In genomic region chr7:68282304-68283132, GRCm38 (mm10) we compare ENCODE assay signal across 20 mouse cellular contexts. TPM values are rescaled to one million over a fixed set of nuclear protein-coding genes. Genes with fewer than 3 reads are reported as not detected.
DNase-seq lines count a peak whose midpoint lies in the region; ATAC-seq and TF ChIP-seq lines count a peak whose summit lies in the region.
"Had no signal": no experiment of that assay in that cellular context is flagged by ENCODE, and none has a peak within 500 bp of the region (broad histone marks: within the 10 kb centered on the region; RNA-seq: fewer than 3 reads in every experiment).

No protein-coding gene starts in this region.

- TF ChIP-seq POLR2A in CH12.LX (IDR thresholded peaks at IDR 0.05; ENCODE audit: low read depth, low read length): peak; percentile 62

- no peak overlapping the region for H3K9ac ChIP-seq in heart, embryonic 16.5 days (ENCODE audit: low read length)
- peak overlapping the region; percentile 88 for H3K9ac ChIP-seq in CH12.LX (ENCODE audit: insufficient read depth, low read depth)
- H3K9ac ChIP-seq in liver, embryonic 11.5 days (ENCODE audit: low read depth, low read length): no peak overlapping the region
- H3K9ac ChIP-seq: heart, embryonic 13.5 days; lung, embryonic 14.5 days; neural tube, embryonic 15.5 days had no signal

- dilution Hi-C loops in CH12.LX (cut with MboI; ENCODE audit: extremely low pct_ligation_motif_present, extremely low pct_unique_long_range_greater_than_20kb, low sequenced_read_pairs): no loop called here

- TF ChIP-seq RAD21 in CH12.LX (IDR thresholded peaks at IDR 0.05; ENCODE audit: low read depth, low read length): no peak

- in situ Hi-C loops in CH12.LX (cut with MboI; ENCODE audit: low pct_ligation_motif_present, low pct_unique_long_range_greater_than_20kb, low sequenced_read_pairs): no loop called here

- peak; percentile 45 for TF ChIP-seq EP300 in CH12.LX (IDR thresholded peaks at IDR 0.05; ENCODE audit: low read length)

- no peak for TF ChIP-seq CTCF in CH12.LX (conservative IDR thresholded peaks at IDR 0.05 in 1 of 2, IDR thresholded peaks at IDR 0.05 in 1 of 2; ENCODE audit: low read depth in 2 of 2, low read length in 2 of 2)

- WGBS in heart, embryonic 16.5 days: 78% methylated on average over 22 of the region's 22 CpGs
- 70% methylated on average over 22 of the region's 22 CpGs for WGBS in liver, embryonic 11.5 days

- H3K36me3 ChIP-seq in heart, embryonic 16.5 days (ENCODE audit: control insufficient read depth, insufficient read depth): no peaks in the 10 kb centered on the region
- peaks cover 6 to 25% of the 10 kb centered on the region in 2 experiments for H3K36me3 ChIP-seq in CH12.LX (replicated peaks in 1 of 2; ENCODE audit: control insufficient read depth in 1 of 2, insufficient read depth in 1 of 2, low read length in 1 of 2)
- H3K36me3 ChIP-seq in liver, embryonic 11.5 days (ENCODE audit: control insufficient read depth, insufficient read depth, low read length): no peaks in the 10 kb centered on the region
- H3K36me3 ChIP-seq: forebrain, embryonic 10.5 days; heart, embryonic 13.5 days; neural tube, embryonic 15.5 days had no signal

- no peak for DNase-seq in heart, adult 8-10 months (ENCODE audit: low spot score)
- peak; percentile 88 for DNase-seq in CH12.LX (ENCODE audit: extremely low read depth)
- DNase-seq in liver, embryonic 11.5 days (ENCODE audit: low spot score): no peak
- DNase-seq in gastrocnemius, postnatal 36 days: no peak
- DNase-seq in adipocyte (ENCODE audit: low spot score): no peak
- no peak for DNase-seq in embryo, embryonic 11 days
- DNase-seq: adrenal gland, postnatal 25 days; cerebellum, adult 2 months; gastrocnemius, adult 2 months; kidney, postnatal 25 days; lung, embryonic 14.5 days; midbrain, embryonic 14.5 days; right cerebral cortex, postnatal 14 days had no signal

- H3K4me2 ChIP-seq in heart, embryonic 16.5 days (ENCODE audit: low read depth, low read length): peak overlapping the region; percentile 9; the same call in 1 of the 2 replicates
- peak overlapping the region; percentile 92 for H3K4me2 ChIP-seq in CH12.LX (ENCODE audit: insufficient read depth, low read depth, poor library complexity, severe bottlenecking)
- no peak overlapping the region for H3K4me2 ChIP-seq in liver, embryonic 11.5 days
- H3K4me2 ChIP-seq: heart, embryonic 13.5 days; lung, embryonic 14.5 days; neural tube, embryonic 15.5 days had no signal

- H3K79me2 ChIP-seq in CH12.LX (replicated peaks; ENCODE audit: control insufficient read depth, extremely low read depth, insufficient read depth, poor library complexity, severe bottlenecking): peaks cover 64% of the 10 kb centered on the region

- no peaks in the 10 kb centered on the region for H3K27me3 ChIP-seq in heart, embryonic 16.5 days (ENCODE audit: control insufficient read depth, insufficient read depth, low read length)
- H3K27me3 ChIP-seq in CH12.LX (replicated peaks): no peaks in the 10 kb centered on the region
- no peaks in the 10 kb centered on the region for H3K27me3 ChIP-seq in liver, embryonic 11.5 days (replicated peaks; ENCODE audit: control insufficient read depth, insufficient read depth, low read length)

- no peak overlapping the region for H3K27ac ChIP-seq in heart, embryonic 16.5 days (ENCODE audit: low read length)
- peak overlapping the region; percentile 99 for H3K27ac ChIP-seq in CH12.LX (ENCODE audit: insufficient read depth, low read depth)
- H3K27ac ChIP-seq in liver, embryonic 11.5 days (ENCODE audit: low read depth, low read length): peak overlapping the region; percentile 19; the same call in 1 of the 2 replicates
- H3K27ac ChIP-seq: forebrain, embryonic 10.5 days; heart, embryonic 13.5 days; neural tube, embryonic 15.5 days had no signal

- H3K4me3 ChIP-seq in heart, embryonic 16.5 days (ENCODE audit: low read length): no peak overlapping the region
- H3K4me3 ChIP-seq in CH12.LX (replicated peaks in 1 of 3; ENCODE audit: low read depth in 2 of 3, low read length in 2 of 3, poor library complexity in 1 of 3): peak overlapping the region; percentile 46 to 59 (median 59)
- H3K4me3 ChIP-seq in liver, embryonic 11.5 days (ENCODE audit: low read depth, low read length): no peak overlapping the region
- H3K4me3 ChIP-seq: forebrain, embryonic 10.5 days; gastrocnemius, adult 2 months; heart, embryonic 13.5 days; neural tube, embryonic 15.5 days had no signal

- peaks cover 4% of the 10 kb centered on the region for H3K4me1 ChIP-seq in heart, embryonic 16.5 days (ENCODE audit: control insufficient read depth, insufficient read depth, low read length)
- peaks cover 19 to 68% of the 10 kb centered on the region in 2 experiments for H3K4me1 ChIP-seq in CH12.LX (ENCODE audit: control insufficient read depth in 1 of 2, insufficient read depth in 2 of 2)
- no peaks in the 10 kb centered on the region for H3K4me1 ChIP-seq in liver, embryonic 11.5 days (replicated peaks; ENCODE audit: control insufficient read depth, insufficient read depth, low read length)
- H3K4me1 ChIP-seq: neural tube, embryonic 15.5 days had no signal

- H3K9me3 ChIP-seq in heart, embryonic 16.5 days (replicated peaks; ENCODE audit: control insufficient read depth, low read length): no peaks in the 10 kb centered on the region
- peaks cover 1% of the 10 kb centered on the region for H3K9me3 ChIP-seq in CH12.LX (replicated peaks; ENCODE audit: low read length)
- no peaks in the 10 kb centered on the region for H3K9me3 ChIP-seq in liver, embryonic 11.5 days (ENCODE audit: control insufficient read depth, low read length)
- H3K9me3 ChIP-seq: forebrain, embryonic 10.5 days; heart, embryonic 13.5 days; neural tube, embryonic 15.5 days had no signal

- ATAC-seq in heart, embryonic 16.5 days (replicated peaks; ENCODE audit: extremely low read depth, insufficient read depth, low FRiP score): no peak
- no peak for ATAC-seq in liver, embryonic 11.5 days (replicated peaks; ENCODE audit: low FRiP score)
- ATAC-seq in neutrophil, adult 5-6 weeks (ENCODE audit: extremely low read depth, insufficient number of reproducible peaks, low FRiP score, poor library complexity, severe bottlenecking): peak; percentile 73

- intact Hi-C loops in gastrocnemius, postnatal 36 days (cut with DNase I): no loop called here

TF ChIP-seq in CH12.LX, 34 proteins besides CTCF, POLR2A, EP300 and RAD21 (continues in another document):
- TF ChIP-seq JUND (conservative IDR thresholded peaks at IDR 0.05; ENCODE audit: low read depth, low read length) (no peak; the same call in 1 of the 2 replicates), POLR2AphosphoS2 (IDR thresholded peaks at IDR 0.05; ENCODE audit: low read depth, low read length) (peak; percentile 50; the same call in 1 of the 2 replicates), RCOR1 (conservative IDR thresholded peaks at IDR 0.05; ENCODE audit: low read depth, low read length) (no peak), MXI1 (IDR thresholded peaks at IDR 0.05; ENCODE audit: low read depth, low read length) (no peak; the same call in 1 of the 2 replicates), ZMIZ1 (IDR thresholded peaks at IDR 0.05; ENCODE audit: low read depth, low read length) (no peak; the same call in 1 of the 2 replicates), ZKSCAN1 (IDR thresholded peaks at IDR 0.05; ENCODE audit: borderline replicate concordance, low read depth, low read length) (no peak), ZC3H11A (IDR thresholded peaks at IDR 0.05; ENCODE audit: low read depth, low read length) (no peak), CHD2 (IDR thresholded peaks at IDR 0.05; ENCODE audit: low read length) (no peak), PAX5 (IDR thresholded peaks at IDR 0.05; ENCODE audit: low read length) (no peak), SIN3A (IDR thresholded peaks at IDR 0.05; ENCODE audit: low read length) (peak; percentile 74; the same call in 1 of the 2 replicates), TBP (conservative IDR thresholded peaks at IDR 0.05; ENCODE audit: low read depth, low read length) (peak; percentile 89), NELFE (IDR thresholded peaks at IDR 0.05; ENCODE audit: low read depth, low read length) (no peak), BHLHE40 (IDR thresholded peaks at IDR 0.05; ENCODE audit: low read depth, low read length) (peak; percentile 87), UBTF (IDR thresholded peaks at IDR 0.05; ENCODE audit: low read depth, low read length) (no peak), MYC (IDR thresholded peaks at IDR 0.05; ENCODE audit: low read depth, low read length) (peak; percentile 57), KAT2A (IDR thresholded peaks at IDR 0.05; ENCODE audit: insufficient replicate concordance, low read length) (no peak), ELF1 (IDR thresholded peaks at IDR 0.05; ENCODE audit: low read depth, low read length) (0 out of 2 replicates have a peak, but pooled peaks have one; percentile 6), ETS1 (conservative IDR thresholded peaks at IDR 0.05; ENCODE audit: low read depth, low read length) (peak; percentile 88), MEF2A (IDR thresholded peaks at IDR 0.05; ENCODE audit: borderline replicate concordance, low read depth, low read length) (0 out of 2 replicates have a peak, but pooled peaks have one; percentile 58), USF2 (conservative IDR thresholded peaks at IDR 0.05; ENCODE audit: low read depth, low read length) (no peak), MAFK (IDR thresholded peaks at IDR 0.05; ENCODE audit: insufficient replicate concordance, low read length) (no peak), SMC3 (IDR thresholded peaks at IDR 0.05; ENCODE audit: low read depth, low read length) (no peak)

RNA-seq across cellular contexts. Expression of gene Fam169b, which starts 8.9 kb away (rescaled TPM):
- 7.2 and 15.1 TPM in 2 replicates for polyA plus RNA-seq in heart, embryonic 16.5 days (2015; fragmentation: Nextera tagmentation; extraction: Ambion mirVana)
- total RNA-seq in heart, adult 8-10 months (2022): under 1 TPM in 3 of 4 experiments, not detected in 1; 0.09 to 0.22 (median 0.14) TPM
- 13.6 and 17.0 TPM in 2 replicates for total RNA-seq in CH12.LX (2012; rRNA removed)
- total RNA-seq in CH12.LX (2014; rRNA removed): 15.2 and 15.9 TPM in 2 replicates
- 16.2 and 17.3 TPM in 2 replicates for polyA plus RNA-seq in CH12.LX (2012; ENCODE audit: insufficient read length, low read depth)
- polyA plus RNA-seq in liver, embryonic 11.5 days (2014; fragmentation: Nextera tagmentation; extraction: Ambion mirVana): 0.26 and 0.29 TPM in 2 replicates
- 50.5 and 52.1 TPM in 2 replicates for total RNA-seq in neutrophil, adult 5-6 weeks (2017)
- under 1 TPM; 0.10 to 0.48 TPM for total RNA-seq in gastrocnemius, postnatal 36 days (2021)
- total RNA-seq: adrenal gland, postnatal 25 days had no signal

RNA-seq across cellular contexts. Expression of gene Pgpep1l, which starts 18.5 kb away (rescaled TPM):
- 0.71 TPM in 1 of 2 replicates, not detected in the other for polyA plus RNA-seq in heart, embryonic 16.5 days (2015; fragmentation: Nextera tagmentation; extraction: Ambion mirVana)
- total RNA-seq in heart, adult 8-10 months (2022): under 1 TPM in 1 of 4 experiments, not detected in 3; 0.41 TPM
- total RNA-seq in CH12.LX (2012; rRNA removed): not detected in 2 replicates
- not detected in 2 replicates for total RNA-seq in CH12.LX (2014; rRNA removed)
- not detected in 2 replicates for polyA plus RNA-seq in CH12.LX (2012; ENCODE audit: insufficient read length, low read depth)
- not detected in 2 replicates for polyA plus RNA-seq in liver, embryonic 11.5 days (2014; fragmentation: Nextera tagmentation; extraction: Ambion mirVana)
- 1.6 TPM in 1 of 2 replicates, not detected in the other for total RNA-seq in neutrophil, adult 5-6 weeks (2017)
- 1 to 10 TPM; 4.6 to 5.4 TPM for total RNA-seq in gastrocnemius, postnatal 36 days (2021)
- total RNA-seq: adrenal gland, postnatal 25 days had no signal
- polyA plus RNA-seq: C2C12; forebrain, embryonic 10.5 days; heart, embryonic 13.5 days; intestine, embryonic 14.5 days; lung, embryonic 14.5 days; midbrain, embryonic 14.5 days; neural tube, embryonic 15.5 days had no signal

Comparison
In these comparisons a context has a peak if more than half of its experiments do, and no peak if none do; other contexts are left out.
1. H3K4me3 ChIP-seq: peak in CH12.LX (3 of 3); none in heart, embryonic 16.5 days (single experiment) and liver, embryonic 11.5 days (single experiment).
2. RNA of gene Fam169b, which starts 8.9 kb away (total RNA-seq): 50.5 to 52.1 TPM in neutrophil, adult 5-6 weeks and 13.6 to 17.0 TPM in CH12.LX; 0.10 to 0.48 TPM in gastrocnemius, postnatal 36 days and 0.09 to 0.22 TPM in heart, adult 8-10 months; every median in the first group is over 4 times any median in the second.